Mouse (Mus musculus): Measurements from ENCODE around the gene Wnt3a. TPM values are rescaled to one million over a fixed set of nuclear protein-coding genes. Genes with fewer than 3 reads are reported as not detected.

Wnt3a gene
- total and polyA plus RNA-seq, 2 experiments from 2014 or later: 0.31 to 0.68 TPM

- peaks cover 74% of the 10 kb centered on the region for H3K27me3 ChIP-seq (ENCODE audit: insufficient read depth, low read length)
- H3K4me2 ChIP-seq (ENCODE audit: low read depth, low read length): peak overlapping the region; percentile 38
- no peaks in the 10 kb centered on the region for H3K9me3 ChIP-seq (ENCODE audit: low read length)
- WGBS: 1% methylated on average over 25 of the region's 25 CpGs
- no peak overlapping the region for H3K27ac ChIP-seq
- DNase-seq (ENCODE audit: low spot score): no peak
- no peak for ATAC-seq
- no peaks in the 10 kb centered on the region for H3K4me1 ChIP-seq (ENCODE audit: insufficient read depth, low read length)
- no peaks in the 10 kb centered on the region for H3K36me3 ChIP-seq (ENCODE audit: insufficient read depth, low read length)
- TF ChIP-seq CTCF (IDR thresholded peaks at IDR 0.05; ENCODE audit: low read depth): no peak
- peak overlapping the region; percentile 25; the same call in 1 of the 2 replicates for H3K4me3 ChIP-seq (ENCODE audit: low read length)
- no peak overlapping the region for H3K9ac ChIP-seq (replicated peaks; ENCODE audit: low read length)
Measured at GRCm38 (mm10) chr11:59289706-59290105, 846 bp downstream of the Wnt3a start.

GRCm38 (mm10) chr11:59284146-59284545 lies 6.4 kb downstream of the Wnt3a start:
- WGBS: 31% methylated on average over 14 of the region's 14 CpGs
- no peak for TF ChIP-seq CTCF (IDR thresholded peaks at IDR 0.05; ENCODE audit: low read depth)
- no peak overlapping the region for H3K9ac ChIP-seq (replicated peaks; ENCODE audit: low read length)
- H3K4me1 ChIP-seq (ENCODE audit: insufficient read depth, low read length): no peaks in the 10 kb centered on the region
- no peak overlapping the region for H3K4me2 ChIP-seq (ENCODE audit: low read depth, low read length)
- no peaks in the 10 kb centered on the region for H3K36me3 ChIP-seq (ENCODE audit: insufficient read depth, low read length)
- no peak overlapping the region for H3K27ac ChIP-seq
- H3K27me3 ChIP-seq (ENCODE audit: insufficient read depth, low read length): peaks cover 29% of the 10 kb centered on the region
- no peaks in the 10 kb centered on the region for H3K9me3 ChIP-seq (ENCODE audit: low read length)
- no peak for DNase-seq (ENCODE audit: low spot score)
- no peak overlapping the region for H3K4me3 ChIP-seq (ENCODE audit: low read length)
- no peak for ATAC-seq

- Histone ChIP-seq H3K9me3 (ENCODE audit: low read length) (no peaks in the 10 kb centered on the region), H3K27me3 (ENCODE audit: insufficient read depth, low read length) (peaks cover 17% of the 10 kb centered on the region), H3K4me3 (ENCODE audit: low read length) (no peak overlapping the region), H3K27ac (no peak overlapping the region), H3K4me1 (ENCODE audit: insufficient read depth, low read length) (no peaks in the 10 kb centered on the region), H3K9ac (replicated peaks; ENCODE audit: low read length) (no peak overlapping the region), H3K36me3 (ENCODE audit: insufficient read depth, low read length) (no peaks in the 10 kb centered on the region), H3K4me2 (ENCODE audit: low read depth, low read length) (no peak overlapping the region)
- DNase-seq (ENCODE audit: low spot score) (peak; percentile 82), ATAC-seq (peak; percentile 56; the same call in 1 of the 2 replicates)
- TF ChIP-seq CTCF (IDR thresholded peaks at IDR 0.05; ENCODE audit: low read depth): no peak
- 44% methylated on average over 10 of the region's 10 CpGs for WGBS
Measured at GRCm38 (mm10) chr11:59282933-59283332, 7.6 kb downstream of the Wnt3a start.

GRCm38 (mm10) chr11:59282111-59282510 lies 8.4 kb downstream of the Wnt3a start:
- H3K4me3 ChIP-seq (ENCODE audit: low read length): no peak overlapping the region
- no peak overlapping the region for H3K4me2 ChIP-seq (ENCODE audit: low read depth, low read length)
- 67% methylated on average over 5 of the region's 5 CpGs for WGBS
- ATAC-seq (no peak), DNase-seq (ENCODE audit: low spot score) (no peak)
- no peaks in the 10 kb centered on the region for H3K36me3 ChIP-seq (ENCODE audit: insufficient read depth, low read length)
- no peak overlapping the region for H3K27ac ChIP-seq
- peaks cover 9% of the 10 kb centered on the region for H3K27me3 ChIP-seq (ENCODE audit: insufficient read depth, low read length)
- no peak for TF ChIP-seq CTCF (IDR thresholded peaks at IDR 0.05; ENCODE audit: low read depth)
- no peak overlapping the region for H3K9ac ChIP-seq (replicated peaks; ENCODE audit: low read length)
- no peaks in the 10 kb centered on the region for H3K4me1 ChIP-seq (ENCODE audit: insufficient read depth, low read length)
- no peaks in the 10 kb centered on the region for H3K9me3 ChIP-seq (ENCODE audit: low read length)

- no peak for ATAC-seq
- WGBS: 73% methylated on average over 4 of the region's 4 CpGs
- no peaks in the 10 kb centered on the region for H3K4me1 ChIP-seq (ENCODE audit: insufficient read depth, low read length)
Measured at GRCm38 (mm10) chr11:59278047-59278446, 12.5 kb downstream of the Wnt3a start.

GRCm38 (mm10) chr11:59276877-59277276 lies 13.7 kb downstream of the Wnt3a start:
- DNase-seq (ENCODE audit: low spot score): no peak
- Histone ChIP-seq H3K36me3 (ENCODE audit: insufficient read depth, low read length) (no peaks in the 10 kb centered on the region), H3K27me3 (ENCODE audit: insufficient read depth, low read length) (no peaks in the 10 kb centered on the region), H3K9me3 (ENCODE audit: low read length) (no peaks in the 10 kb centered on the region), H3K9ac (replicated peaks; ENCODE audit: low read length) (no peak overlapping the region), H3K4me2 (ENCODE audit: low read depth, low read length) (no peak overlapping the region), H3K4me3 (ENCODE audit: low read length) (no peak overlapping the region), H3K27ac (no peak overlapping the region), H3K4me1 (ENCODE audit: insufficient read depth, low read length) (no peaks in the 10 kb centered on the region)
- 47% methylated on average over 2 of the region's 2 CpGs for WGBS
- no peak for TF ChIP-seq CTCF (IDR thresholded peaks at IDR 0.05; ENCODE audit: low read depth)
- no peak for ATAC-seq

More at GRCm38 (mm10) chr11:59278047-59278446, 12.5 kb downstream of the Wnt3a start:
- no peak for DNase-seq (ENCODE audit: low spot score)
- no peaks in the 10 kb centered on the region for H3K36me3 ChIP-seq (ENCODE audit: insufficient read depth, low read length)
- H3K27ac ChIP-seq: no peak overlapping the region
- no peaks in the 10 kb centered on the region for H3K9me3 ChIP-seq (ENCODE audit: low read length)
- H3K9ac ChIP-seq (replicated peaks; ENCODE audit: low read length): no peak overlapping the region
- no peaks in the 10 kb centered on the region for H3K27me3 ChIP-seq (ENCODE audit: insufficient read depth, low read length)
- TF ChIP-seq CTCF (IDR thresholded peaks at IDR 0.05; ENCODE audit: low read depth): no peak
- H3K4me3 ChIP-seq (ENCODE audit: low read length): no peak overlapping the region
- H3K4me2 ChIP-seq (ENCODE audit: low read depth, low read length): no peak overlapping the region

- DNase-seq (ENCODE audit: low spot score): no peak
- TF ChIP-seq CTCF (IDR thresholded peaks at IDR 0.05; ENCODE audit: low read depth): no peak
- ATAC-seq: no peak
- Histone ChIP-seq H3K27me3 (ENCODE audit: insufficient read depth, low read length) (no peaks in the 10 kb centered on the region), H3K4me2 (ENCODE audit: low read depth, low read length) (no peak overlapping the region), H3K4me3 (ENCODE audit: low read length) (no peak overlapping the region), H3K9me3 (ENCODE audit: low read length) (no peaks in the 10 kb centered on the region), H3K4me1 (ENCODE audit: insufficient read depth, low read length) (no peaks in the 10 kb centered on the region), H3K36me3 (ENCODE audit: insufficient read depth, low read length) (no peaks in the 10 kb centered on the region), H3K9ac (replicated peaks; ENCODE audit: low read length) (no peak overlapping the region), H3K27ac (no peak overlapping the region)
- 63% methylated on average over 3 of the region's 3 CpGs for WGBS
Measured at GRCm38 (mm10) chr11:59274184-59274583, 16.4 kb downstream of the Wnt3a start.

All from hindbrain, postnatal 0 days (tissue).